Mouse (Mus musculus) urinary bladder, postnatal 14 days (tissue): ENCODE measurements around the gene Spata45.

Experiments used
- DNase-seq: peaks from one replicate; pipeline ENCODE4 v3.0.0; 2021; ENCODE audit warnings: low spot score

Spata45 gene

DNA sequence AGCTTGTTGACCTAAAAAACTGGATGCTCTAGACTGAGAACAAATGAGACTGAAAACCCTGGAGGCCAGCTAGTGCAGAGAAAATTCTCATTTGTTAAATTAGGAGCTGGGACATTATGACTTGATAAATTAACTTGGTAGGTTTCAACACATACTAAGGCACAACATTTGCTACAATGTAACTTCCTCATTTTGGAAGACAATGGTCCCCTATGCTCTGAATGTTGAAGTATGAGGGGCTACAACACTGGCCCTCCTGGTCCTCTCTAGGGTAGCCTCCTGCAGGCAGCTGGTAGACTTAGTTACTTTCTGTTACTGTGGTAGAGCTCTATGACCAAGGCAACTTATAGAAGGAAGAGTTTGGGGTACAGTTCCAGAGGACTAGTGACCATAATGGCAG is 4.9 kb downstream of the Spata45 start:
- DNase-seq = no peak

DNA sequence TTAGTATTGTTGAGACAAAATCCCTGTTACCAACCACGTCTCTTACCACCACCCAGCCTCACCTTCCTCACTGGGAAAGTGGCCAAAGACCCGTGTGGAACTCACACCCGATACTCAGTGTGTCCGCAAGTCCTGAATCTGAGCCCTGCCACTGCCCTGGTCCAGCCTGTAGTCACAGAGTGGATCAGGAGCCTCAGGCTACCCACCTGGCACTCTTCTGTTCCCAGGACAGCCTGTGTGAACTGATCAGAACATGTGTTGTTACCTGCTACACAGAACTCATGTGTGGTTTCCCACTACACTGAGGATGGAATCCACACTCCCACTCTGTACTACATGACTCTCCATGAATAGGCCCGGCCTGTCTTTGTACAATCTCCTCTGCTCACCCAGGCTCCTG is 5.7 kb downstream of the Spata45 start:
- DNase-seq = no peak

DNA sequence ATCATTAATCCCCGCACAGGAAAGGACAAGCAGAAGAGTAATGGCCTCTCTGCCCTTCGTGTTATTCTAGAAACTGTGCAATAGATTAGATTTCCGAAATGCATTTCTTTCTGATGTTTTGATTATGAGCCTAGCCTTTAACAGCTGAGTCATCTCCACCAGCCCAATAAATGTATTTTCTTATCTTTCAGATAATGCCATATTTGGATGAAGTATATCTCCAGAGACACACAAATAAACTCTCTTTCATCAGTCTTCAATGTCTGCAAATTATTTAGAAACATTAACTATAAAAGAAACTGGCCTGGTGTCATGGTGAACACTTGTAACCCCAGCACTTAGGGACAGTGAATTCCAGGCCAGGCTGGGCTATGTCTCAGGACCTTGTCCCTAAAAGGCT is 6.2 kb downstream of the Spata45 start:
- DNase-seq = no peak

DNA sequence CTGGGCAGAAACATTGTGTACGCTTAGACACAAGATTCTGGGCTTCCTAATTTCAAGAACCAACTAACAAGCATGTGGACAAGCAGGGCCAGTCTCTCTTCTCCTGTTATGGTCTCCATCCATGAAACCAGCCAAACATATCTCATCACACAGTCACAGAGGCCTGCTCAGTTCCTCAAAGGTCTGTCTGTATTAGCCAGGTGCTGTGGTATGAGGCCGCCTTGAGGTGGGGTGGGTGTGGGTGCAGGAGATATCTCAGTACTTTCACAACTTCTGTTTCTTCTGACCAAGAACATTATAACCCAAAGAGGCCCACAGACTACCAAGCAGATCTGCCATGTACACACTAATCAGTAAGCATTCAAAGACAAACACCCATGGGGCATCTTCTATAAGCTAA is 8.8 kb downstream of the Spata45 start:
- DNase-seq = no peak

DNA sequence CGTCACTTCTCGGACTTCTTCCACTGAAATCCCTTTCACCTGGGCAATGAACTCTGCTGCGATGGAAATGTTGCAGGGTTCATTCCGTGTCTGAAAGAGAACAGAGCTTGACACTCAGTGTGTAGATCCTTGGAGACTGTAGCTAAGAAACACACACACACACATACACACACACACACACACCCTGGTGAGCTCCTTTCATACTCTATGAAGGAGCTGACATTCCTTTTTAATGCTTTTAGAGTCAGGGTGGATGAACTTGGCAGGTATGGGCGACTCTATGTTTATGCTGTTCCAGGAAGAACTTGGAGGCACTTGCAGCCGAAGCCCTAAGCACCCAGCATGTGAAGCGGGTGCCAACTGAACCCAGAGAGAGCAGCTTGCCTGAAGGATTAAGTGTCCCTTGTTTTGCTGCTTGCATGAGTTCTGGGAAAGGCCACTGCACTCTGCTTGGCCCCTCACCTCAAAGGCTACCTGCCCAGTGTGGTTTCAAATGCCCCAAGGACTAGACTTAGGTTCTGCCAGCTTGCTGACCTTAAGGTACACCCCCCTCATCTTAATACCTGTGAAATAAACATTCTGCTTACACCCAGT is 9.9 kb downstream of the Spata45 start:
- DNase-seq = no peak

DNA sequence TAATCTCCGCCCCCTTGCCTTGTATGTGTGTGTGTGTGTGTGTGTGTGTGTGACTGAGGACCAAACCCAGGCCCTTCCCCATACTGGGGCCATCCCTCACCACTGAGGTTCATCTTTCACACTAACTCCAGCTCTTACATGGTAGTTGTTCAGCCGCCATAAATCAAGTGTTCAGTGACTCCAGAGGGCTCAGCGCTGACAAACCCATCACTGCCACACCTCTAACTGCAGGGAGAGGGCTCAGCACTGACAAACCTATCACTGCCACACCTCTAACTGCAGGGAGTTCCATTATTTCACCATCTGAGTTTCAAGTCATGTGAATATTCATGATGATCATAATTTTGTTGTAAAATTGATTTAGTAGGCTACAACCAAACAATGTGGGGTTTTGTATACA is 17.1 kb downstream of the Spata45 start:
- DNase-seq = no peak

DNA sequence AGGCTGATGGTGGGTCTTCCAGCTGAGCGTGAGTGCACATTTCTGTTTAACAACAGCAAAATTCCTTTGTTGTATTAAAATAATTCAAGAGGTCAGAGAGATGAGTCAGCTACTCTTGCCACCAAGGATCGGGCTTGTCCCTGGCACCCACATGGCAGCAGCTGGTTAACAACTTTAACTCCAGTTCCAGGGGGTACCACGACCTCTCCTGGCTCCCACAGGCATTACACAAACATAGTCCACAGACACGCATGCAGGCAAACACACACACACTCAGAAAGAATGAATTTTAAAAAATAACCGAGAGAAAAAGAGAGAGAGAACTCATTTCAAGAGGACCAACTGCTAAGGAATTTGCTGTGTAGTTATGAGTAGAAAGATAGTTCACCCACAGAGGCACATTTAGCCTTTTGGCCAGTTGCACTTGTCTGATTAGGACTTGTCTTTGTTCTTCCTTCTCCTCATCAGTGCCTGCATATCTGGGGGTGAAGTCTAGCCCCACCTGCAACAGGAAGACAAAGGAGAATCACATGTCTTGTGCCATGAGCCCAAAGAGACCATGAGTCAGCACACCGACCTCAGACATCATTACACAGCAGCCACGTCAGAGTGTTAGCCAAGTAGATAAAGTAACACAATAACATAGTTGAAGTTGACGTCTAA is 18.6 kb downstream of the Spata45 start:
- DNase-seq = no peak

DNA sequence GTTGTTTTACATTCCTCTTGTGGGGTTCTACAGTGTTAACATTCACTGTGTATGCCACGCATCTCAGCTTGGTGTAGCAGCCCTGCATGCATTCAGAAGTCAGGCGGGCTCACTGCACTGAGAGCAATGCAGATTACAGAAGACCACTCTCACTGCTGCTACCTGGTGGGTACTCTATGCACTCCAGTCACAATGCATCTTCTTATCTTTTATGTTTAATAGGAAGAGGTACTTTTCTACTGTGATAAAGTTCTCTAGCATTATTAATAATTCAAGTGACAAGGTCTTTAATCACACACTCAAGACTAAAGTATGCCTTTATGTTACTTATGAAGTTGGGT is 19.1 kb downstream of the Spata45 start:
- DNase-seq = no peak

DNA sequence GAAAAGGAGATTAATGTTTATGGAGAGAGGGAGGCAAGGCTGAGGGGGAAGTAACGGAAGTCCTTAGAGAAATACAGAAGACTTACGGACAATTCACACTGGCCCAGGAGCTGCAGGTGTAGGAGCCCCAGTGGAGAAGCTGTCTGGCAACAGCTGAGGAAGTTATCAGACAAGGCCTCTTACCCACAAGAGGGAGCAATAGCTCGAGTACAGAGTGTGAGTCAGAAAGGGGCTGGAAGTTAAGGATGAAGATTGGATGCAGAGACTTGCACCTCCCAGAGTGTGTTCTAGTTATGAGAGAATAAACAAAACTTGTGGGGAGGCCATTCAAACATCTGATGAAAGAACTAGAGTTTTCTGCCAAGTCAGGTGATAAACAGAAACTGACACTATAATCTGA is 21.0 kb downstream of the Spata45 start:
- no peak for DNase-seq

DNA sequence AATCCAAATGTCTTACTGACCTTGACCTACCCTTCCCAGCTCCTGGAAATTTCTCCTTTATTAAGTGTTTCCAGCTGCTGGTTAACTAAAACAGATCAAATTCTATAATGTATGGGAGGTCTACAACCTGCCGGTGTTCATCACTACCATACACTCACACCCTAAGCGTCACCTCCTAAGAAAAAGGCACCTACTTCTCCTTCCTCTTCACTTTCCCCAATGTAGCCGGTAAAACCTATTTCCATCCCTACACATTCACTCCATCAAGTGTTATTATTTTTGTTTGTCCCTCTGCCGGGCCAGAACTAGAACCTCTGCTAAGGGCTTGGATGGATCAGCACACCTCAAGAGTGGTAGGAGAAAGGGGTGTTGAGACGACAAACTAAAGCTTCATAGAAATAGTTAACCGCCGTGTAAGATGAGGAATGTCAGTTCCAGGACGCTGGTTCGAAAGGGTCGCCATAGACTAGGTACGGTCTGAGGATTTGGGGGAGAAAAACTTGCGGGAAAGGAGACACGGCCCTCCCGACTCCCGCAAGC is 25.9 kb downstream of the Spata45 start:
- no peak for DNase-seq

DNA sequence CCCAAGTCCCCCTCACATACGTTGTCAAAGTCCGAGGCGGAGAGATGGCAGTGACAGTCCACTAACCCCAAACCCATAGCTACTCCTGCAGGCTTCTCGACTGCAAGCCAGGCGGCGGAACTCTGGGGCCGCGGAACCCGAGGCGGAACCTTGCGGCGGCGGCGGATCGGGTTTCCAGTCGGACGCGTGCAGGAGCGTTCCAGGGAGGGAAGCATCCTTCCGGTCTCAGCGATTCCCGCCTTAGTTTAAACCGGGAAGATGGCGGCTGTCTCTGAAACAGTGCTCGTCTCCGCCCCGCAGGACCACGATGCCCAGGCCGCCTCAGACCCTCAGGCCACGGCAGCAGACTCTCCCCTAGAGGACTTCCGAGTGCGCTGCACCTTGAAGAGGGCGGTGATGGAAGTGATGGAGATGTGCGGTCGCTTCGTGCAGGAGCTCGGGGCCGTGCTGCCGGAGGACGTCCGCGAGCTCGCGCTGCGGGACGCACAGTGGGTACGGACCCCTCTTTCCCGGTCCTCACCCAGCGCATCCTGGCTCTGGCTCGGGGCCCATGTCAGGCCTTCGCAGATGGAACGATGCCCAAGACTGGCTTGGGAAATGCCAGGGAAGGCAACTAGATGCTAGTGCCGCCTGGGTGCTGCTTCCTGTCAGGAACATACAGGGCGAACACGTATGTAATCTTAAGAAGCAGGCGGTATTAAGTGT is 26.5 kb downstream of the Spata45 start, which contains the start of the genes Tatdn3 and Nsl1:
Gene Tatdn3, minus strand, starts transcription at position 152 of the 705 bp plus-strand sequence.
Gene Nsl1, plus strand, starts transcription at position 232 of the 705 bp plus-strand sequence.
- peak; percentile 90 for DNase-seq

DNA sequence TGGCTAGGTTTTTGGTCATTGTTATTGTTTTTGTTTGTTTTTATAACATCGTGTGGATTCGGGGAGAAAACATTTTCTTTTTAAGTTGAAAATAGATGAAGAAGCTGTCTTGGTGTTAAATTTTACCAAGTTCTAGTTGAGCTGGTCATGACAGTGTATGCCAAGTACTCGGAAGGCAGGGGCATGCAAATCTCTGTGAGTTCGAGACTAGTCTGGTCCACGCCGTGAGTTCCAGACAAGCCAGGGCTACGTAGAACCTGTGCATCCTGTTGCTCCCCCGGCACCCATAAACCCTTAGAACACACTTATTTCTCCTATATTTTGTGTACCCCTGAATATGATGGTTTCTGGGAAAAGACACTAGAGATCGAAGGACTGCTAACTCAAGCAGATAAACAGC is 27.3 kb downstream of the Spata45 start:
- DNase-seq = no peak

DNA sequence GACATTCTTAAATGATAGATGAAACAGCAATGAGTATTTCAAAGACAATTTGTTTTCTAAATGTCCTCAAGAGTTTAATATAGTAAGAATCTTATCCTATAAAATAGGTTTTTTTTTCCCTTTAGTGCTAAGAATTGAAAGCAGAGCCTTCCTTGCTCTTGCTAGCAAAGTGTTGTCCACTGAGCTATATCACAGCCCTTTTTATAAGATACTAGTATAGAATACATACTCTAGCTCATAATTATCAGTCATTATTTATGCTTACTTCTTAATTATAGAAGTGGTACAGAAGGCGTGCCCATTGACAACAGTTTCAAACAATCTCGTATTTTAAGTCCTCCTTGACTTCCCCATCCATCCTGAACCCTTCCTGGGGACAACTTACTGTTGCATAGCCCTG is 28.1 kb downstream of the Spata45 start:
- DNase-seq = no peak

DNA sequence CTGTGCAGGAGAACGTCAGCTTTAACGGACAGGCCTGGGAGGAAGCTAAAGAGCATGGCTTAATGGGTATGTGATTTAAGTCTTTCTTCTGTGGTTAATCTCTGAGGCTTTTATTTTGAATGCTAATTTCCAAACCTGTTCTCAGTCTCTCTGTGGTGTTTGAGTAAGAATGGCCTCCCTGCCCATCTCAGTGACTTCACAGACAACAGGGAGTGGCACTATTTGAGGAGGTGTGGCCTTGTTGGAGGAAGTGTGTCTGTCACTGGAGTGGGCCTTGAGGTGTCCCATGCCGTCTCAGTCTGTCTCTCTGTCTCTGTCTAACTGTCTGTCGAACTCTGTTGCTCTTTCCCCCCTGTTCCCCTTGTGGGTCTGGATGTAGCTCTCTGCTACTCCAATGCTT is 28.7 kb downstream of the Spata45 start:
- DNase-seq = no peak

DNA sequence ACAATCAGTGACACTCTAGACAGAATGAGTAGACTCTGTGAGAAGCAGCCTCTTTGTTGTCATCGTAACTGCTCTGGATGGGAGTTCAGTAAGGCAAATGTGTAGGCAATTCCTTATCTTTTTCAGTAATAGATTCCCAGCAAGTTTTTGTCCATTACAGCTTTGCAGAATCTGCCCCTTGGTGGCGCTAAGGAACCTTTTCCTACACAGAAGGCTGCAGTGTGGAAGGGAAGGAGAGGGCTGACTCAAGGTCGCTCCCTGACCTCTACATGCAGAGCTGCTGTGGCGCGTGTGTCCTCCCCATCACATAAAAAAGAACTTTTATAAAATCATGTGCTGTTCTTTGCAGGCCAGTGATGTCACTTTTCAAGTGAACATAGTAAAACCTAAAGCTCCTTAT is 31.9 kb downstream of the Spata45 start:
- no peak for DNase-seq

DNA sequence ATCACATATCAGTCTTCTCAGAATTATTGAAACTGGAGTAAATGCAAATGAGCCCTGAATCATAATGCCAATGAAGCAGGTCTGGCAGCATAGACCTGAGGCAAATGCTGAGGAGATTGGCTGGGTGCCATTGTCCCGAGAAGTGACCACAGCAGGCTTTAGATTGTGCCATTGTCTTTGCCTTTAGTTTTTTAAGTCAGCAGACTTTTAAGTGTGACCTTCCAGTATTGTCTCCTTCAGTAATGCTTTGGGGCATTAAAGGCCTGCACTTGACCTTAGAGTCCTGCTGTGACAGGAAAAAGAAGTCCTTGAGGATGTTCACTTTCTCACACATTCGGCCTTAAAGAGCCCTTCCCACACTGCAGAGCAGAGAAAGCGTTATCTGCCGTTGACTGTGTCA is 33.8 kb downstream of the Spata45 start:
- DNase-seq = no peak

DNA sequence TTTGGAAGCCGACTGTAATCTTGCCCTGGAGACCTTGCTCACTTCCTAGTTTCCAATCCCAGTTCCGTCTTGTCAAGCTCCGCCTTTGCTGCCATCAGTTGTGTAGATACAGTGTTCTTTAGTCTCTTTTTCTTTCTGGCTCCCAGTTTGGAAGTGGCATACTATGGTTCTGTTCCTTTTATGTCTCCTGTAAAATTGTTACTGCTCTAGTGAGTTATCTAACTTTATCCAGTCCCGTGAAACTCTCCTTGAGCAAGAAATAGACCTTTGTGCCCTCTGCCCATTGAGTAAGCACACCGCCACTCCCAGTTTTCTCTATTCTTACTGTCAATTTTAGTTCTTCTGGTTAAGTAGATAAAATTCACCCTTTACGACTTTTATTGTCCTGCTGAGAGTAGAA is 35.2 kb downstream of the Spata45 start:
- no peak for DNase-seq

DNA sequence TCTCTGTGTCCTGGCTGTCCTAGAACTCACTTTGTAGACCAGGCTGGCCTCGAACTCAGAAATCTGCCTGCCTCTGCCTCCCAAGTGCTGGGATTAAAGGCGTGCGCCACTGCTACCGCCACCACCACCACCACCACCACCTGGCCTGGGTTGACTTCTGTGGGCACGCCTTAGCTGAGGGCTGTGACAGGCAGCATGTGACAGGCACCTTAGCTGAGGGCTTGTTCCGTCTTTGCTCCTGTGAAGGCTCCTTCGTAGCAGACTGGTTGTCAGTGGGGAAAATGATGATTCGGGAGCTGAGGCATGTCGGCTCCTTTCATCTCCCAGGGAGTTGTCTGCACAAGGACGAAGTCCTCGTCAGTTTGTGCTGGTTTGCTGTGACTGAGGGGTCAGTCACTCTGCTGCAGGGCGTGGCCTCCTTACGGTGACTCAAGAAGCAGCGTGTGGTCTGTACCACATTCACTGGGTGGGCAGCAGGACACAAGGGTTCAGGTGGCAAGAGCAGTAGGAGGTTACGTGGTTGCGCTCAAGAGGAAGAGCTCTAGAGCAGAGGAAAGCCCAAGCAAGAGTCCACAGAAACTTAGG is 36.0 kb downstream of the Spata45 start:
- DNase-seq = no peak

DNA sequence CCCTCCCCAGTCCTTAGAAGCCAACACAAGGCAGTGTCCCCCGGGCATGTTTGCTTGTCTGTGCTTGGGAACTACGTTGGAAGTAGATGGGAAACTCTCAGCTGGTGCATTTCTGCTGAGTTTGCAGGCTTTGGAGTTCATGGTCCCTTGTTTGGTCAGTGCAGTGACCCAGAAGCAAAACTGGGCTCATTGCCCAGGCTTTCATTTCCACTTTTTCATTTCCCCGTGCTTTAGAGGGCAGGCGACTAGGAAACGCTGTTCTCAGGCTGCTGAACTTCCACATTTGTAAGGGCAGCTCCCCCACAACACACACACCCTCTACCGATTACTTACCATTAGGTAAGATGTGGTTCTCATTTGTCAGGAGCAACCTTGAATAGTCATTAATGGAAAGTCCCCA is 36.6 kb downstream of the Spata45 start:
- peak; percentile 38 for DNase-seq

DNA sequence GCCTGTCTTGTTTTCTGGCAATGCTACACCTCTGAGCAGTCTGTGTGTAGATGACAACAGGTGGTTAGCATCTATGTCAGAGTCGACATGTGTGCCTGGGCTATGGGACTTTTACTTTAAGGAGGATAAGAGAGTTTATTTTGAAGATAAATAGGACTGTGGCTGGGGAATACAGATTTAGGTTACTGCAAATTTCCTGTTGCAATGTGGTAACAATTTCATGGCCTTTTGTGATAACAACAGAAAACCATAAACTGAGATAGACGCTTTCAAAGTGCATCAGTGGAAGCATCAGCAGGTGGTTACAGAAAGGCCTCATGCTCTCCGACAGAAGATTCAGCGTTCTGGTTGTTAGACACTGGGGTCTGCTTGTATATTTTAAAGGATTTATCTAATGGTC is 37.0 kb downstream of the Spata45 start:
- DNase-seq = no peak

DNA sequence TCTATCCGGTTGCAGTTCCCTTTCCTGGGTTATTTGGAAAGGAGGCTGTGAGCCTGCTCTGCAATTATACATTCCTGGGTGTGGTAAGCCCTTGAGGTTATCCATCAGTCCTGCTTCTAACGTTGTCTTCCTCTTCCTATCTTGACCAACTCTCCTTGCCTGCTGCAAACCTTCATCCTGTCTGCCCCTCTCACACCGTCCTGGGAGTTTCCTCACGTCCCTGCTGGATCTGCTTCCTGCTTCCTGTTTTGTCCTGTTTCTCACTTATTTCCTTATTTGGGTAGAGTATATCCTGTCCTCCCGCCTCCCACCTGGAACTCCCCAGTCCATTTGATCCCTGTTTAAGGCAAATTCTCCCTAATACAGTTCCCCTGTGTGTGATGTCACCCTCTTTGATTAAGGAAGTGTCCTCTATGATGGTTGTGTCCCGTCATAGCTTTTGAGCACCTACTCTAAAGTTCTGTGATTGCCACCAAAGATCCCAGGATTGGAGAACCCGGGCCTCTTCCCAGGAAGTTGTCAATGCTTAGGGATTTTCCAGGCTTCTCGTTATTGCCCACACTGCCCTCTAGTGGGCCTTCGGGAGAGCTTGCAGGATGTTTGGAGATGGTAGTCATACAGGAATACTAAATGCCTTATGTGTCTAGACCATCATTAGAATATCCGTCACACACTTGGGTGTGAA is 38.9 kb downstream of the Spata45 start:
- DNase-seq = peak; percentile 55

DNA sequence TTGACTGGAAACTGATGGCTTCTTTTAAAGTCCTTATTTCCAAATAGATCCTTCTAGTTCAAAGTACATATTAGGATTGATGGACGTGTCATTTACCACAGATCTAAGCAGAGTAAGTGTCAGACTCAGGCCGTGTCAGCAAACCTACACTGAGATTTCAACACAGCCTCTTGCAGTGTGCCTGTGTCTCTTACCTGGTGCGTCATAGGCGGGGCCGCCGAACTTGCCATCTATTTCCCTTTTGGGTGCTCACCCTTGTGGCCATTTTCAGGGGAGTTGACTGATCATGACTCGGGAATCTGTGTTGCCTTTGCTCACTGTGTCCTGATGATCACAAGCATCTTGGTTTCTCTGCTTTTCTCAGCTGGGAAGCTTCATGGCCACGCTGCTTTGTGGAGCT is 46.8 kb downstream of the Spata45 start:
- no peak for DNase-seq
